Mouse (Mus musculus): ENCODE measurements around the gene Tph2.

GRCm38 (mm10) chr10:115061498-115061897, 123.3 kb downstream of the Tph2 start:
- TF ChIP-seq CTCF (IDR thresholded peaks at IDR 0.05; ENCODE audit: low read depth) = no peak
- TF ChIP-seq EP300 (IDR thresholded peaks at IDR 0.05; ENCODE audit: low read depth) = no peak

Measured in liver, embryonic 14.5 days (tissue).